Mouse (Mus musculus): Measurements from ENCODE around the gene Oprm1. TPM values are rescaled to one million over a fixed set of nuclear protein-coding genes. Genes with fewer than 3 reads are reported as not detected.

Gene Oprm1
- 0.30 and 0.50 TPM in 2 replicates for polyA plus RNA-seq (2015; fragmentation: Nextera tagmentation; extraction: Ambion mirVana)

DNA sequence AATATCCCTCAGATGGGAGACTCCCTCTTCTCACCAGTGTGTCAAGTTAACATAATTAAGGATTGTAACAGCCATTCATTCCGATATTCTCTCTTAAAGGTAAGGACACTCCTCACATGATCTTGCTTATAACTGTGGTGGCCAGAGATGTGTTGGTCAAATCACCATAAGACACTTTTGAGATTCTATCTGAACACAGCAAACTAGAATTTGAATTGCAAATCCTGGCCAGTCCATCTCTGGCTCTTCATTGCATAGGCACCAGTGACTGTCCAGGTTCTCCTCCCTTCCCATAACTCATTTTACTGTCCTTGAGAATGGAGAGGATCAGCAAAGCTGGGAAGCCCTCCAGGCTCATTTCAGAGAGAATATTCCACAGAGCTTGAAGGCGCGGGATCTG, at the start of gene Oprm1:
Gene Oprm1 (plus strand): TSS at position 301 of the 400 bp plus-strand sequence.
- no peaks in the 10 kb centered on the region for H3K27me3 ChIP-seq (replicated peaks)
- no peak within 1 kb of the TSS for H3K27ac ChIP-seq
- H3K4me2 ChIP-seq, result no peak within 1 kb of the TSS
- ATAC-seq (ENCODE audit: insufficient read depth, low FRiP score, low read depth), result no peak
- H3K9ac ChIP-seq, result no peak within 1 kb of the TSS
- H3K4me1 ChIP-seq, result no peaks in the 10 kb centered on the region
- H3K4me3 ChIP-seq (replicated peaks), result no peak within 1 kb of the TSS
- WGBS, result 93% methylated on average over 3 of the region's 3 CpGs
- no peaks in the 10 kb centered on the region for H3K36me3 ChIP-seq
- no peaks in the 10 kb centered on the region for H3K9me3 ChIP-seq

DNA sequence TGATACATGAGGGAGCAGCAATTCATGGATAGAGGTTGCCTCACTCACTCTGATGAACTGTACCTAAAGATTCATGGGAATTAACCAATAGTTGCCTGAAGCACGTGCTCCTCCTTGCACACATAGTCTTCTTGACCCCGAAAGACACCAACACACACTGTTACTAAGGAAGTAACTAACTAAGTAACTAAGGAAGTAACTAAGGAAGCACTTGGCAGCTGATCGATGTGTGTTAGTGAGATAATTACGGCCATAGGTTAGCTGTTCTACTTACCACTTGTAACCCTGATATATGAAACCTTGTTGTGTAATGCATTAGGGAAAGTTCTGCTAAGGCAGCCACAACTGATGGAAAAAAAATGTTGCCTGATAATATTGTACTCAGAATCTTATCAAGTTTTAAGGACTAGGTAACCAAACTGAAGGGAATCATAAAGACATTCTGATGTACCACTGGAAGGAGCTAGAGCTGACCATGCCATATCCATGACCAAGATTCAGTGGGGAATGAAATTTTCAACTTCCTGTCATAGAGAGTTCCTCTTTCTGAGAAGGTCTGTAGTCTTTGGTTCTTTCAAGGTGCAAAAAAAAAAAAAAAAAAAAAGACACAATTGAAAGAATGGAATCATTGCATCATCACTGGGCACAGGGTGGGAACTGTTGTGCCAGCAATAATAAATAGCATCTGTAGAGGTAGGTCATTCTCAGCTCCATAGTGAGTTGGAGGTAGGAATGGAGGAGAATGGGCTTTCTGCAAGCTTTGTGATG, 40.9 kb upstream of the Oprm1 start:
- H3K27ac ChIP-seq, result no peak overlapping the region
- no peak overlapping the region for H3K9ac ChIP-seq
- no peaks in the 10 kb centered on the region for H3K4me1 ChIP-seq
- WGBS, result 66% methylated on average over 4 of the region's 4 CpGs
- no peak overlapping the region for H3K4me3 ChIP-seq (replicated peaks)
- no peaks in the 10 kb centered on the region for H3K27me3 ChIP-seq (replicated peaks)
- no peak for ATAC-seq (ENCODE audit: insufficient read depth, low FRiP score, low read depth)
- no peaks in the 10 kb centered on the region for H3K9me3 ChIP-seq
- no peaks in the 10 kb centered on the region for H3K36me3 ChIP-seq
- H3K4me2 ChIP-seq, result no peak overlapping the region

DNA sequence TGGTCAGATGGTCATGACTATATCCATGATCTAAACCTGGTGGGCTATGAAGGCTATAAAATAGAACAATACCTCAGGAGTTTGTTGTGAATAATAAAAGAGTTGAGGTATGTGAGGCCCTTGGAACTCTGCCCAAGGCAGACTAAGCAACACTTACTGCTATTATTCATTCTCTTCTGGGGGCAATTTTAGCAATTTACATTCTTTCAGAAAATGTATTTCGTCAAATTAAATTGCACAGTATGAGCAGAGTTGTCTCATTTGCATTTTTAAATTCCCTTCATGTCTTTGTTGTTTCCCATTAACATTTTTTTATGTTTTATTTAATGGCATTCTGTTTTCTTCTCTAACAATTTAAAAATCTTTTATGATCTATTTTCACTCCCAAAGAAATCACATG, 34.5 kb upstream of the Oprm1 start:
- no peak for ATAC-seq (ENCODE audit: insufficient read depth, low FRiP score, low read depth)
- Histone ChIP-seq H3K4me3 (replicated peaks) (no peak overlapping the region), H3K27me3 (replicated peaks) (no peaks in the 10 kb centered on the region), H3K4me2 (no peak overlapping the region), H3K4me1 (no peaks in the 10 kb centered on the region), H3K27ac (no peak overlapping the region), H3K9ac (no peak overlapping the region), H3K9me3 (no peaks in the 10 kb centered on the region), H3K36me3 (no peaks in the 10 kb centered on the region)
- WGBS, result 63% methylated on average over 1 of the region's 1 CpGs

- ATAC-seq (ENCODE audit: insufficient read depth, low FRiP score, low read depth), result no peak
- no peaks in the 10 kb centered on the region for H3K36me3 ChIP-seq
- H3K9ac ChIP-seq, result no peak overlapping the region
- H3K9me3 ChIP-seq, result no peaks in the 10 kb centered on the region
- H3K27me3 ChIP-seq (replicated peaks), result no peaks in the 10 kb centered on the region
- no peak overlapping the region for H3K4me2 ChIP-seq
- WGBS, result 92% methylated on average over 3 of the region's 3 CpGs
- H3K4me1 ChIP-seq, result no peaks in the 10 kb centered on the region
- no peak overlapping the region for H3K27ac ChIP-seq
- H3K4me3 ChIP-seq (replicated peaks), result no peak overlapping the region
These were observed 29.8 kb upstream of the Oprm1 start for GRCm38 (mm10) chr10:6728469-6728868.

GRCm38 (mm10) chr10:6753375-6753774, 4.9 kb upstream of the Oprm1 start:
- no peak overlapping the region for H3K4me2 ChIP-seq
- no peak for ATAC-seq (ENCODE audit: insufficient read depth, low FRiP score, low read depth)
- no peaks in the 10 kb centered on the region for H3K9me3 ChIP-seq
- no peaks in the 10 kb centered on the region for H3K4me1 ChIP-seq
- no peak overlapping the region for H3K9ac ChIP-seq
- WGBS, result 84% methylated on average over 5 of the region's 5 CpGs
- no peak overlapping the region for H3K4me3 ChIP-seq (replicated peaks)
- H3K27ac ChIP-seq, result no peak overlapping the region
- H3K27me3 ChIP-seq (replicated peaks), result no peaks in the 10 kb centered on the region
- no peaks in the 10 kb centered on the region for H3K36me3 ChIP-seq

DNA sequence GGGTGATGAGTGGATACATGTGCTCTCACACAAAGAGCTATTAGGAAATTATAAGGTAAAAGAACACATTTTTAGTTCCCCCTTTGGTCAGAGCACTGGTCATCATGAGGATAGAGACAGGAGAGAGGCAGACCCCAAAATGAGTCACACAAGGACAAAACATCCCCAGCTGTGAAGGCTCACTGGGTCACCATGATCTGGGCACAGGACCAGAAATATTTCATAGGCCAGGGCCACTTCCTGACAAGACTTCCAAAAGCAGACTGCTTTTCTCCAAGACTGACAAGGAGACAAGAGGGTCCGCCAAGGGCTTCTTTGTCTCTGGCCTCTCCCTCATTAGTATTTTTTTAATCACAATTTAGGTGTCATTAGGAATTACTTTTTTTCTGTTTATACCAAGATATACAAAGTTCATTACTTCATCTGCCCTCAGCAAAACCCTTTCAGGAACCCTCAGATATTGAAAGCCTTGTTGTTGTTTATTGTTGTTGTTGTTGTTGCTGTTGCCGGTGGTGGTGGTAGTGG, 3.0 kb downstream of the Oprm1 start, which contains the start of gene Gm10945:
Gene Gm10945 (minus strand): TSS at position 475 of the 525 bp plus-strand sequence.
- whole genome bisulfite sequencing, result 83% methylated on average over 2 of the region's 2 CpGs
- Histone ChIP-seq H3K36me3 (no peaks in the 10 kb centered on the region), H3K4me2 (no peak within 1 kb of the TSS), H3K27ac (no peak within 1 kb of the TSS), H3K9me3 (no peaks in the 10 kb centered on the region), H3K9ac (no peak within 1 kb of the TSS), H3K4me3 (replicated peaks) (no peak within 1 kb of the TSS), H3K4me1 (no peaks in the 10 kb centered on the region), H3K27me3 (replicated peaks) (no peaks in the 10 kb centered on the region)
- ATAC-seq (ENCODE audit: insufficient read depth, low FRiP score, low read depth), result no peak

- Histone ChIP-seq H3K27ac (no peak overlapping the region), H3K27me3 (replicated peaks) (peaks cover 4% of the 10 kb centered on the region; the same call in 1 of the 2 replicates), H3K4me1 (no peaks in the 10 kb centered on the region), H3K9me3 (no peaks in the 10 kb centered on the region), H3K9ac (no peak overlapping the region), H3K4me2 (no peak overlapping the region), H3K4me3 (replicated peaks) (no peak overlapping the region), H3K36me3 (no peaks in the 10 kb centered on the region)
- WGBS, result 4% methylated on average over 25 of the region's 25 CpGs
- peak; percentile 60; the same call in 1 of the 2 replicates for ATAC-seq (ENCODE audit: insufficient read depth, low FRiP score, low read depth)
These were observed 30.4 kb downstream of the Oprm1 start for GRCm38 (mm10) chr10:6788517-6789237.

GRCm38 (mm10) chr10:6790226-6790625, 31.9 kb downstream of the Oprm1 start:
- ATAC-seq (ENCODE audit: insufficient read depth, low FRiP score, low read depth), result no peak

GRCm38 (mm10) chr10:6820626-6821025, 62.3 kb downstream of the Oprm1 start:
- 41% methylated on average over 1 of the region's 1 CpGs for WGBS

More at GRCm38 (mm10) chr10:6790226-6790625, 31.9 kb downstream of the Oprm1 start:
- Histone ChIP-seq H3K9ac (no peak overlapping the region), H3K4me3 (replicated peaks) (no peak overlapping the region), H3K9me3 (no peaks in the 10 kb centered on the region), H3K4me1 (no peaks in the 10 kb centered on the region), H3K36me3 (no peaks in the 10 kb centered on the region), H3K27ac (no peak overlapping the region), H3K4me2 (no peak overlapping the region), H3K27me3 (replicated peaks) (peaks cover 4% of the 10 kb centered on the region; the same call in 1 of the 2 replicates)

GRCm38 (mm10) chr10:6842225-6842624, 83.9 kb downstream of the Oprm1 start:
- H3K9ac ChIP-seq, result no peak overlapping the region
- no peak overlapping the region for H3K4me2 ChIP-seq
- no peaks in the 10 kb centered on the region for H3K27me3 ChIP-seq (replicated peaks)
- no peak overlapping the region for H3K27ac ChIP-seq
- H3K9me3 ChIP-seq, result no peaks in the 10 kb centered on the region
- ATAC-seq (ENCODE audit: insufficient read depth, low FRiP score, low read depth), result no peak
- no peak overlapping the region for H3K4me3 ChIP-seq (replicated peaks)
- no peaks in the 10 kb centered on the region for H3K4me1 ChIP-seq
- no peaks in the 10 kb centered on the region for H3K36me3 ChIP-seq
- WGBS, result 63% methylated on average over 1 of the region's 1 CpGs

More at GRCm38 (mm10) chr10:6820626-6821025, 62.3 kb downstream of the Oprm1 start:
- H3K27ac ChIP-seq, result no peak overlapping the region
- H3K9ac ChIP-seq, result no peak overlapping the region
- H3K9me3 ChIP-seq, result no peaks in the 10 kb centered on the region
- ATAC-seq (ENCODE audit: insufficient read depth, low FRiP score, low read depth), result no peak
- H3K36me3 ChIP-seq, result no peaks in the 10 kb centered on the region
- no peaks in the 10 kb centered on the region for H3K4me1 ChIP-seq
- no peak overlapping the region for H3K4me3 ChIP-seq (replicated peaks)
- no peaks in the 10 kb centered on the region for H3K27me3 ChIP-seq (replicated peaks)
- H3K4me2 ChIP-seq, result no peak overlapping the region

DNA sequence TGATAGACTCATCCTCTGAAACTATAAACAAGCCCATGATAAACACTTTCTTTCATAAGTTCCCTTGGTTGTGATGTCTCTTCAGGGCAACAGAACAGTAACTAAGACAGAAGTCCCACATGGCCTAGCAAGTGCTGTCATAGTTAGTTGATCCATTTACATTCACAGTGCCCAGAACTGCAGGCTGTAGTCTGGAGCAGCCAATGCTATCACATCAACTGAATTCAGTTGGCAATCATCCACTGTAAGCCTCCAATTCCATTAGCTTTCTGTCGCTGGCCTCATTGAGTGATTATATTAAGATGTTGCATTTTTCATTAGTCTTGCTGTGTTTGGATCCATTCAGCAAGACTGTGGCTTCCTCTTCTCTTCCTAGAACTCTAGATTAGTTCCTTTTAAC, 88.0 kb downstream of the Oprm1 start:
- no peaks in the 10 kb centered on the region for H3K9me3 ChIP-seq
- H3K27ac ChIP-seq, result no peak overlapping the region
- no peak overlapping the region for H3K9ac ChIP-seq
- no peak overlapping the region for H3K4me3 ChIP-seq (replicated peaks)
- no peak overlapping the region for H3K4me2 ChIP-seq
- H3K4me1 ChIP-seq, result no peaks in the 10 kb centered on the region
- 61% methylated on average over 1 of the region's 1 CpGs for WGBS
- H3K27me3 ChIP-seq (replicated peaks), result no peaks in the 10 kb centered on the region
- no peak for ATAC-seq (ENCODE audit: insufficient read depth, low FRiP score, low read depth)
- no peaks in the 10 kb centered on the region for H3K36me3 ChIP-seq

DNA sequence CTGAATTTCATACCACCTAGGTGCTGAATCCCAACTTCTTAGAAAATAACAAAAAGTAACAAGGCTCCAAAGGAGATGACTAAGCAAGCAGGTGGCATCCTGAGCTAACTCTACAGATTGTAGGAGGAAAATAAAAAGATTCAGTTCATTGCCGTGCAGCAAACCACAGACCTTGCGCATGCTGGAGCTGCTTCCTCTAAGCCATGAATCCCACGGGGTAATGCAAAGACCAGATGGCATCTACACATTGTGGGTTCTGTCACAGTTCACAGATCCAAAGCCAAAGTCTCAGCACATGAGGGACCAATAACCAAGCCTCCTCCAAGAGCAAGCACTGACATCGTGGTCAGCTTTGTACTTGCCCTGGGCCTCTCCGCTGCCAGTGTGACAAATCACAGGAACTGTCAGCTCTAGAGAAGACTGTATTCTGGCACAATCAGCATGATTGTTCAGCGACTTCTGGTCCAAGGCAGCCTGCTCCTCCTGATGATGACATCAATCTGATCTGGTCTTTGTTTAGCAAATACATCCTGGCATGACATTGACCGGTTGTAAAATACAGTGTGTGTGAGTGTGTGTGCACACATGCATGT, 90.0 kb downstream of the Oprm1 start:
- Histone ChIP-seq H3K36me3 (no peaks in the 10 kb centered on the region), H3K27me3 (replicated peaks) (no peaks in the 10 kb centered on the region), H3K4me2 (no peak overlapping the region), H3K27ac (no peak overlapping the region), H3K9me3 (no peaks in the 10 kb centered on the region), H3K4me3 (replicated peaks) (no peak overlapping the region), H3K4me1 (no peaks in the 10 kb centered on the region), H3K9ac (no peak overlapping the region)
- WGBS, result 56% methylated on average over 7 of the region's 7 CpGs
- ATAC-seq (ENCODE audit: insufficient read depth, low FRiP score, low read depth), result peak; percentile 58; the same call in 1 of the 2 replicates

Measured in stomach, embryonic 15.5 days (tissue).